Mouse (Mus musculus) embryonic facial prominence, embryonic 12.5 days (tissue): ENCODE measurements around the gene Gm26897. TPM values are rescaled to one million over a fixed set of nuclear protein-coding genes. Genes with fewer than 3 reads are reported as not detected.

Experiments
- ATAC-seq: fragments of 200-750 bp; cut with Nextera tagmentation; 2 replicates; pipeline ENCODE4 v1.8.0; 2017; ENCODE audit not compliant: insufficient number of reproducible peaks, insufficient read depth, low FRiP score, low TSS enrichment
- H3K27ac ChIP-seq: fragments of 300-500 bp; sonication (generic); 2 replicates; pipeline ENCODE4 v1.5.1; 2016; ENCODE audit warnings: mild to moderate bottlenecking
- H3K27me3 ChIP-seq: fragments of 300-500 bp; sonication (generic); 2 replicates; pipeline ENCODE4 v1.6.1; 2016; ENCODE audit warnings: mild to moderate bottlenecking, moderate library complexity
- H3K36me3 ChIP-seq: fragments of 300-500 bp; sonication (generic); 2 replicates; pipeline ENCODE4 v1.6.1; 2016; ENCODE audit warnings: mild to moderate bottlenecking
- H3K4me1 ChIP-seq: fragments of 300-500 bp; sonication (generic); 2 replicates; pipeline ENCODE4 v1.6.1; 2016
- H3K4me2 ChIP-seq: fragments of 300-500 bp; sonication (generic); replicated peaks from 2 replicates; pipeline ENCODE4 v1.6.1; 2016; ENCODE audit warnings: mild to moderate bottlenecking, moderate library complexity
- H3K4me3 ChIP-seq: fragments of 300-500 bp; sonication (generic); 2 replicates; pipeline ENCODE4 v1.5.1; 2016; ENCODE audit warnings: mild to moderate bottlenecking
- H3K9ac ChIP-seq: fragments of 300-500 bp; sonication (generic); 2 replicates; pipeline ENCODE4 v1.6.1; 2016; ENCODE audit warnings: mild to moderate bottlenecking, moderate library complexity
- H3K9me3 ChIP-seq: fragments of 300-500 bp; sonication (generic); 2 replicates; pipeline ENCODE4 v1.6.1; 2016; ENCODE audit warnings: mild to moderate bottlenecking, moderate library complexity
- WGBS: fragments of 180-500 bp; shearing (Covaris S2); methylation state at CpG from one replicate; pipeline ENCODE4 v1.1.7; 2016; 5-methylcytosine and 5-hydroxymethylcytosine counted together
- polyA plus RNA-seq: library from polyadenylated mRNA; unstranded; fragments of >200 nt; fragmentation: Nextera tagmentation; extraction: Ambion mirVana; gene quantifications from 2 replicates; pipeline ENCODE4 v1.2.1, GENCODE M21; 2016

Gm26897 gene
- polyA plus RNA-seq, 1 experiment from 2014 or later: not detected

DNA sequence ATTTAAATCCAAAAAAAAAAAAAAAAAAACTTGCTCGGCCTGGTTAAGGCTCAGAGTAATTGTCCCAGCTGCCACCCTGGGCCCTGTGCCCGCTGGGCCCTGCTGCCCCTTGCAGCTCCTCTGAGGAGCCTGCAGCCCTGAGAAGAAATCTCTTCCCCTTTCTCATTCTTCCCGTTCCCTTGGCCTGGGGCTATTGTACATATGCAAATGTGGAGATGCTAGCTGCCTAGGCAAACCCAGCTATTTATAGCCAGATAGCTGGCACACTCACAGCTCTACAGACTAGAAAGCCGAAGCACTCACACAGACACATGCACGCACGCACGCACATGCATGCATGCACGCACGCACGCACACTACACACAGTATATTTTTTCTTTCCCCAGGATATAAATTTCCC lies 9.0 kb upstream of the Gm26897 start:
- no peak overlapping the region for H3K9ac ChIP-seq
- H3K9me3 ChIP-seq: no peaks in the 10 kb centered on the region
- H3K27me3 ChIP-seq: no peaks in the 10 kb centered on the region
- no peak overlapping the region for H3K27ac ChIP-seq
- ATAC-seq: peak; percentile 53; the same call in 1 of the 2 replicates
- no peak overlapping the region for H3K4me3 ChIP-seq
- no peak overlapping the region for H3K4me2 ChIP-seq
- H3K36me3 ChIP-seq: no peaks in the 10 kb centered on the region
- H3K4me1 ChIP-seq: peaks cover 10% of the 10 kb centered on the region; the same call in 1 of the 2 replicates
- 64% methylated on average over 10 of the region's 10 CpGs for WGBS

DNA sequence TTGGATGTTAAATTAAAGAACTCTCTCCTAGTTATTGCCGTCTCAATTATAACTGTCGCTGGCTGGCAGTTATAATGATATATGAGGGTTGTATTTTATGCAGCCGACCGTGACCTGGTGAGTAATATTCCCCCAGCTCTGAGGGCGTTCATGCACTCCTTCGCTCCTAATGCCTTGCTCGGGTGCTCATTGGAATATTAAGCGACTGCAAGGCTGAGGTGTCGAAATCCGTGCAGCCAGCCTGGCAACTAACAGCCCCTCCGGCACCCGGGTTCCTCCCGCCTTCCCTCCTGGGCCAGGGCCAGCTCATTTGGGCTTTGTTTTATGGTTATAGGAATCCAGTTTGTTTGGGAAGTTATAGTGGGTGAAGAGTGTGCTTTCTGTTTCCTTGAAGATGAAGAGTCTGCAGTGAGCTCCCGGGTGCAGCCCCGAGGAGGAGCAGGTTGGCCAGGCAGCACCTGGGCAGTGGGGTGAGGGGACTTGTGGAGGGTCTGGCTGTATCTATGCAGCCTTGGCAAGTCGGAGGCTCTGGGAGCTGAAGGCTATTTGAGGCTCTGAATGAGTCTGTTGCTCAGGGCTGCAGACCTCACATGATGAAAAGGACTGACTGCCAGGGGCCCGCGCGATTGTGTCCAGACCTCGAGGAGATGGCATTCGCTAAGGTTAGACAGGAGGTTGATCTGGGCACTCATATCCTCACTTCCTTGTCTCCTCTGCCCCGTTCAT lies 8.4 kb upstream of the Gm26897 start:
- Histone ChIP-seq H3K36me3 (no peaks in the 10 kb centered on the region), H3K9ac (no peak overlapping the region), H3K27ac (no peak overlapping the region), H3K4me2 (no peak overlapping the region), H3K4me3 (no peak overlapping the region), H3K9me3 (no peaks in the 10 kb centered on the region), H3K4me1 (peaks cover 10% of the 10 kb centered on the region; the same call in 1 of the 2 replicates), H3K27me3 (no peaks in the 10 kb centered on the region)
- WGBS: 54% methylated on average over 22 of the region's 22 CpGs
- ATAC-seq: no peak

DNA sequence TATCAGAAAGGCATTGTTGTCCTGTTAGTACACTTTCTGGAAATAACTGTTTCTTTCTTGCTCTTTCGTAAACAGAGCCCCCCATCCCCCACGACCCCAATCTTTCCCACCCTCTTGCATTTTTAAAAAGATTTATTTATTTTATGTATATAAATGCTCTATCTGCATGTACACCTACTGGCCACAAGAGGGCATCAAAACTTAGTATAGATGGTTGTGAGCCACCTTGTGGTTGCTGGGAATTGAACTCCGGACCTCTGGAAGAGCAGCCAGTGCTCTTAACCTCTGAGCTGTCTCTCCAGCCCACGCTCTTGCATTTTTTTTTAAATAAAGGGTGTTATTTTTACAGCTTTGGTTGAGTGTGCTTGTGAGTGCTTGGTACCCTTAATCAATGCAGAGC lies 5.3 kb upstream of the Gm26897 start:
- Histone ChIP-seq H3K9ac (no peak overlapping the region), H3K9me3 (no peaks in the 10 kb centered on the region), H3K27ac (no peak overlapping the region), H3K4me3 (no peak overlapping the region), H3K4me1 (peaks cover 15% of the 10 kb centered on the region; the same call in 1 of the 2 replicates), H3K4me2 (no peak overlapping the region), H3K36me3 (no peaks in the 10 kb centered on the region), H3K27me3 (no peaks in the 10 kb centered on the region)
- ATAC-seq: no peak
- 83% methylated on average over 4 of the region's 4 CpGs for WGBS

DNA sequence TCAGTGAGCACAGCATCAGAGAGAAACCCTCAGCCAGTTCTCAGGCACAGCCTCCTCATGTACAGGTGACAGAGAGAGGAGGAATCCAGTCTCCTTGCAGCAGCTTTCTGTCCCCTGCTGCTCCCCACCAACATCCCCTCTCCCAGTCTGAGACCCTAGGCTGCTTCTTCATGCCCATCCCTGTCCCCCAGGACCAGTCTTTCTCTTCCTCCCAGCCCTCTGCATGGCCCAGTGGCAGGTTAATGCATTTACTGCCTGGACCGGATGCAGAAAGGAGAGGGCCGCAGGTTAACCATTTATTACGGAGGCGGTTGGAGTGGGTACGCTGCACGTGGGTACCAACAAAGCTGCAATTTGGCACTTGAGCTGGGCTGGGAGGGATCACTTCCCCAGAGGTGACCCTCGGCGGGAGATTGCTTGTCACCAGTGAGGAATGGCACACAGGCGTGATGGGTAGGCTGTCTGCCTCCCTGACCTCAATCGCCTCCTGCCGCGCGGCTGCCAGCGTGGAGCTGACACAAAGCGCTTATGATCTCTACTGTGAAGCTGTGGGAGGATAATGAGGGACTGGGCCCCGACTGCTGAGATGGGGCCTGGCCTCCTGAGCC lies 3.1 kb upstream of the Gm26897 start:
- H3K9me3 ChIP-seq: no peaks in the 10 kb centered on the region
- H3K9ac ChIP-seq: no peak overlapping the region
- H3K4me2 ChIP-seq: no peak overlapping the region
- no peak overlapping the region for H3K27ac ChIP-seq
- H3K4me3 ChIP-seq: no peak overlapping the region
- WGBS: 39% methylated on average over 16 of the region's 16 CpGs
- peaks cover 9% of the 10 kb centered on the region; the same call in 1 of the 2 replicates for H3K4me1 ChIP-seq
- H3K27me3 ChIP-seq: no peaks in the 10 kb centered on the region
- no peaks in the 10 kb centered on the region for H3K36me3 ChIP-seq
- no peak for ATAC-seq

DNA sequence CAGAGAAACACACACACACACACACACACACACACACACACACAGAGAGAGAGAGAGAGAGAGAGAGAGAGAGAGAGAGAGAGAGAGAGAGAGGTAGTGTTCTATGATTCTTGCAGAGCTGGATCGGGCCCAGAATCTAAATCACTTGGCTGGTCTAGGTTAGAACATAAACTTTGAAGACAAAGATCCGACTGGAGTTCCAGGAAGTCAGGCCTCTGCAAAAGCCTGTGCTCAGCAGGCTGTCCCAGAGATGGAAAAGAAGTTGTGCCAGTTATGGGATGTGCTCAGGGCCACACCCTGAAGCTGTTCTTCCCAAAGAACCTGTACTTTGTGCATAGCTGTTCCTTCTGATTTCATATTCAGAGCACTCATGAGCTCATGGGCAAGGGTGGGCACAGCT lies 1.5 kb upstream of the Gm26897 start:
- no peak for ATAC-seq
- WGBS: 73% methylated on average over 2 of the region's 2 CpGs
- no peaks in the 10 kb centered on the region for H3K27me3 ChIP-seq

DNA sequence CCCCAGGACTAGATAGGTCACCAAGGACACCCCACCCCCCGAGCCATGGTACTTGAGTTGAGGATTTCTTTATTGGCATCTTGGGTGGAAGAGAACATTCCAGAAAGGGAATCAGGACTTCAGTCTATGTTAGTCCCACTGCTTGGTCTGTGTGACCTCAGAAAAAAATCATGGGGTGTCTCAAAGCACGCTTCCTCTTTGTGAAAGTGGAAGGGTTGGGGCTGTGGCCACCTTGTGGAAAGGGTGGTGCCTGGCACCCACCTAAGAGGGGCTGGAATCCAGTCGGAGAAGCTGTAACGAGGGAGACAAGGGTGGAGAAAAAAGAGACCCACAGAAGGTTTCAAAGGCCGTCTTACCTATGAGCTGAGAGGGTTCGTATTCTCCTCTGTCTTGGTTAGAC lies 5.8 kb downstream of the Gm26897 start:
- Histone ChIP-seq H3K4me2 (no peak overlapping the region), H3K9ac (no peak overlapping the region), H3K36me3 (no peaks in the 10 kb centered on the region), H3K4me1 (peaks cover 22% of the 10 kb centered on the region), H3K4me3 (no peak overlapping the region), H3K27ac (no peak overlapping the region), H3K9me3 (no peaks in the 10 kb centered on the region), H3K27me3 (peaks cover 16% of the 10 kb centered on the region)
- ATAC-seq: no peak
- 65% methylated on average over 6 of the region's 6 CpGs for WGBS

More for the DNA sequence above, 1.5 kb upstream of the Gm26897 start:
- Histone ChIP-seq H3K27ac (no peak overlapping the region), H3K9ac (no peak overlapping the region), H3K4me1 (peaks cover 5% of the 10 kb centered on the region; the same call in 1 of the 2 replicates), H3K4me2 (no peak overlapping the region), H3K36me3 (no peaks in the 10 kb centered on the region), H3K4me3 (no peak overlapping the region), H3K9me3 (no peaks in the 10 kb centered on the region)

DNA sequence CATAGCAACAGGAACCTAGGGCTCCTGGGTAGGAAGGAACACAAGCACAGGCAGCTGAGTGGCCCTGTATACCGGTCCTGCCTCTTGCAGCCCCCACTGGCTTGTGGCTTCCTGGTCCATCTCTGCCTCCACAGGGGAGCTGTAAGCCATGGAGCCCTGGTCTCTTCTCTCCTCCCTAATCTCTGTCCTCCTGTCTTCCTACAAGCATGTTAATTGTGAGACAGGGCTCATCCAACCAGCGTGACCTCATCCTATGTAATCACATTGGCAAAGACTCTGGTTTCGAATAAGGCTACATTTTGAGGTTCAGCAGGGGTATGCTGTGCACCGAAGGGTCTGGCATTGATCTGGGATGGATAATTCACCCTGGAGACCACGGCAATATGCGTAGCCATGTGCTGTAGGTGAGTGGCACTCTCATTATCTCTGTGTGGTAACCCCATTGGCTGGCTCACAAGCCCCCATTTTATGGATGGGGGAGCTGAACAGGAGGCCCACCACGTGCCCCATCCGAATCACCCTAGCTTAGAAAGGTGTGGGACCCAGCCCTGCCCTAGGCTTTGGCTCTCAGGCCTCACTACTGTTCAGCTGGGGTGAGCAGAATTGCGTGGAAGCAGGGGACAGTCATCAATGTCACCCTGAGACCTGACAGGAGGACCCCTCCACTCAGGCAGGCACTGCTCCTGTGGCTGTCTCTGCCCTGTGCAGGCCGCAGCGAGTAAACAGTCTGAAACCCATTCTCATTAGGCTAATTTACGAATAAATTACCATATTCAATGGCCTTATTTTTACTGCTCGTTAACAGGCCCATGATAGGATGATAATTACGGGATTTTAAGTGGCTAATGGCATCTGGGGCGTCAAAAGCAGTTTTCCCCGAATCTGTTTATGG lies 6.9 kb downstream of the Gm26897 start:
- H3K4me1 ChIP-seq: peaks cover 22% of the 10 kb centered on the region
- H3K9me3 ChIP-seq: no peaks in the 10 kb centered on the region
- H3K27ac ChIP-seq: no peak overlapping the region
- 31% methylated on average over 16 of the region's 16 CpGs for WGBS
- no peak for ATAC-seq
- no peaks in the 10 kb centered on the region for H3K36me3 ChIP-seq
- H3K4me2 ChIP-seq: no peak overlapping the region
- peaks cover 16% of the 10 kb centered on the region for H3K27me3 ChIP-seq
- H3K4me3 ChIP-seq: no peak overlapping the region
- no peak overlapping the region for H3K9ac ChIP-seq

DNA sequence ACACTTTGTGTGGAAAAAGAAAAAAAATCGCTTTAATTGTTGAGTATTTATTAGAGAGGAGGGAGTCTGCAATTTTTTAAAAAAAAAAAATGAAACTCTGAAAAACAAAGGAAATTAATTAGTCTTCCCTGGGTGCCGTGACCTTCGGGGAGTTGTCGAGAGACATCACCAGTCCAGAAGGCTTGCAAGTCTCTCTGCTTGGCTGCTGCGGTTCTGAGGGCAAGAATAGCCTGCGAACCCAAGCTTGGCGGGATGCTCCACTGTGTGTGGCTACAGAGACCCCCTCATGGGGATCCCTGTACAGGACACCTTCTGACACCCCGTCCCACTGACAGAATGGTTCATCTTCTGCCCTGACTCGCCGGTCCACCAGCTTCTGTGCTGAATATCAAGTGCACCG lies 7.6 kb downstream of the Gm26897 start:
- H3K9me3 ChIP-seq: no peaks in the 10 kb centered on the region
- no peak for ATAC-seq
- no peak overlapping the region for H3K4me3 ChIP-seq
- H3K27me3 ChIP-seq: peaks cover 16% of the 10 kb centered on the region
- H3K4me2 ChIP-seq: no peak overlapping the region
- H3K4me1 ChIP-seq: peaks cover 22% of the 10 kb centered on the region
- WGBS: 8% methylated on average over 11 of the region's 11 CpGs
- H3K36me3 ChIP-seq: no peaks in the 10 kb centered on the region
- no peak overlapping the region for H3K9ac ChIP-seq
- H3K27ac ChIP-seq: no peak overlapping the region

DNA sequence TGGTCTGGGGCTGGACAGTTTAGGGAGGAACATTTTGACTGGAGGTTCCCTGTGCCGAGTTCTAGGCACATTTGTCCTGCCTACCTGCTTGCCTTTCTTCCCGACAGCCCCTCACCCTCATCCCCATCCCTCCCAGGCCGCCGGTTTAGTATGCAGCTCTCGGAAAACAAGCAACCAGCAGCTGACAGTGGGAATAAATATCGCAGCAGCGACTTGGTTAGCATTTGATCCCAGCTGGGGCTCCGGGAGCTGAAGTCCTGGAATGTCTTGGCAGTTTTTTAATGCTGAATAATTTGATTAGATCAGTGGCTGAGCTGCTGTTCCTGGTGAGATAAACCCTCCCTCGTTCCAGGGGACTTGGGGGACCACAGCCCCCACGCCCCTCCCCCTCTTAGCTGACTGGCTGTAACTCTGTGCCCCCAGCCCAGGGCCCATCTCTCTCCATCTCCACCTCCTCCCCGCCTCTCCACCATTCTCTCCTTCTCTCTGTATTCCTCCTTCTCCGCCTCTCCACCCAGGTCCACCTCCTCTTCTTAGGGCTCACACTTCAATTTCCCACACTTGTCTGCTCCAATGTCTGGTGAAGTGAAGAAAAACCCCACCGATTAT lies 8.7 kb downstream of the Gm26897 start:
- Histone ChIP-seq H3K27me3 (peaks cover 16% of the 10 kb centered on the region), H3K4me2 (peak overlapping the region; percentile 19)

DNA sequence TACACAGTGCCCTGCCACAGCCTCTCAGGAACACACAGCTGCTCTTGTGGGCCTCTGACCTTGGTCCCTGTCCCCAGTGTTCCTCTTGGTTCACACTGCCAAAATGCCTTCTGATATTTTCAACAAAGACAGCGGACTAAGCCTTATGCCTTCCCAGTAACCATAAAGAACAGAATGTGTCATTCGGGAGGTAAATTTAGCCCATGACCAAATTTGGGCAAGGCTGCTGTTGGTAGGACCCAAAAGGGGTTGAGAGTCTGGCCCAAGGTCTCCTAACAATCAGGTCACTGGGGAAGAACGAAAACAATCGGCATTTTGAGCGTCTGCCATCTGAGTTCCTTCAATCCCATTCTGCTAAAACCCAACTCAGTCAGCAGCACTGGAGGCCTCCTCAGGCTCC lies 15.9 kb downstream of the Gm26897 start:
- Histone ChIP-seq H3K36me3 (no peaks in the 10 kb centered on the region), H3K4me2 (no peak overlapping the region), H3K27me3 (no peaks in the 10 kb centered on the region; the same call in 1 of the 2 replicates), H3K9me3 (no peaks in the 10 kb centered on the region), H3K27ac (no peak overlapping the region), H3K4me3 (no peak overlapping the region), H3K9ac (no peak overlapping the region), H3K4me1 (no peaks in the 10 kb centered on the region; the same call in none of the 2 replicates)
- WGBS: 84% methylated on average over 5 of the region's 5 CpGs
- ATAC-seq: no peak

More for the DNA sequence above, 8.7 kb downstream of the Gm26897 start:
- Histone ChIP-seq H3K36me3 (no peaks in the 10 kb centered on the region), H3K9ac (no peak overlapping the region), H3K9me3 (no peaks in the 10 kb centered on the region), H3K27ac (peak overlapping the region; percentile 61; the same call in 1 of the 2 replicates), H3K4me1 (peaks cover 22% of the 10 kb centered on the region), H3K4me3 (no peak overlapping the region)
- 8% methylated on average over 13 of the region's 13 CpGs for WGBS
- 0 out of 2 replicates have a peak, but pooled peaks have one; percentile 11 for ATAC-seq

DNA sequence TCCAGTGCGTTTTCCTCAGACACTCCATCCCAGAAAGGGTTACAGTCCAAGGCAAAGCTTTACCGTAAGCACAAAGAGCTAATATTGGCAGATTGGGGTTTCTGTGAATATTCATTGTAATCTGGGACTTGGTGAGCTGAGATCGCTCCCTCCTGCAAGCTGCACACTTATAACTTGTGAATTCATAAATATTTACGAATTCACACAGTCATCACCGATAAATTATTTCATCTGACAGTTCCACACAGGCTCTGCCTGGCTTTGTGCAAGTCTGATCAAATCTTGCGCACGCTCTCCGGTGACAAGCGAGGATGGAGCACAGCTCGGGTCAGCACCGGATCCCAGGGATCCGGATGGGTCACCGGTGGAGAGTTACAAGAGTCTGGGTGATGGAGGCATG lies 16.4 kb downstream of the Gm26897 start:
- WGBS: 84% methylated on average over 13 of the region's 13 CpGs
- H3K4me3 ChIP-seq: no peak overlapping the region
- ATAC-seq: no peak
- H3K27me3 ChIP-seq: no peaks in the 10 kb centered on the region; the same call in 1 of the 2 replicates
- no peak overlapping the region for H3K9ac ChIP-seq
- no peaks in the 10 kb centered on the region for H3K36me3 ChIP-seq
- H3K27ac ChIP-seq: no peak overlapping the region
- no peak overlapping the region for H3K4me2 ChIP-seq
- no peaks in the 10 kb centered on the region for H3K9me3 ChIP-seq
- H3K4me1 ChIP-seq: peaks cover 3% of the 10 kb centered on the region
